Mouse (Mus musculus): Measurements from ENCODE around the gene Psmd10. TPM values are rescaled to one million over a fixed set of nuclear protein-coding genes. Genes with fewer than 3 reads are reported as not detected.

The Psmd10 gene
- polyA plus RNA-seq (2021) = 77.6 TPM

DNA sequence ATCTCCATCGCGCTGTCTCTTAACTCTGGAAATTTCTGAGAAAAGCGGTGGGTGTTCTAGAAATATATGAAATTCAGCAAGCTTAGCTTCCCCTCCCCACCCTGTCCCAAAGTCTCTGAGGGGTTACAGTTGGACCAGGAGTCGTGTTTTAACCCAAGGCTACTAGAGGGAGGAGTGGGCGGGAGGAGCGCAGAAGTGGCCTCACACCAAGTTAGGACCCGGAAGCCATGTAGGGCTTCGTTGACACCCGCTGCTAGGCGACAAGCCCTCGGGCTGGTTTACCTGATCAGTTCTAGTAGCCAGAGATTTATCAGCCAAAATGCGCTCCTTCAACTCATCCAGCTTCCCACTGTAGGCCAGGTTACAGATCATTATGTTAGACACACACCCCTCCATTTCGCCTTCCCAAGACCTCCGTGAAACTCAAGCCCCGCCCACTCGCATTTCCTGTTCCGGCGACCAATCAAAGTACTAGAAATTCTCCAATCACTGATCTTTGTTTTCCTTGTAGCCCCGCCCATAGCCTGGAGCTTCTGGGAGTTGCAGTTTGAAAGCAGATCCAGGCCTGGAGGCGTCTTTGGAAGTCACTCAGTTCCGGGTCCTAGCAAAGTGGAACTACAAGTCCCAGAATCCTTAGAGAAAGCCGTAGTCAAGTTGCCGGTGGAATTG, at the start of gene Psmd10, which contains the start of gene Atg4a:
Psmd10 (minus strand) TSS at position 457 of the 669 bp plus-strand sequence.
Atg4a (plus strand) TSS at position 636 of the 669 bp plus-strand sequence.
- POLR2A ChIA-PET = interaction anchor here (0.9 kb wide), 1 partner anchor 200 kb away, joined by 3 read pairs; no protein-coding TSS in a partner anchor
- no peak for TF ChIP-seq CTCF (IDR thresholded peaks at IDR 0.05)
- peak; percentile 93 for ATAC-seq
- DNase-seq (ENCODE audit: low read depth, low spot score) = peak; percentile 68
- in situ Hi-C loops (cut with MboI; ENCODE audit: low pct_unique_long_range_greater_than_20kb) = no loop called here
- CTCF ChIA-PET = interaction anchor here (1.1 to 1.4 kb wide), 3 partner anchors 17 to 200 kb away, joined by 4 to 5 read pairs (median 5); no protein-coding TSS in a partner anchor
- H3K27me3 ChIP-seq = no peaks in the 10 kb centered on the region

DNA sequence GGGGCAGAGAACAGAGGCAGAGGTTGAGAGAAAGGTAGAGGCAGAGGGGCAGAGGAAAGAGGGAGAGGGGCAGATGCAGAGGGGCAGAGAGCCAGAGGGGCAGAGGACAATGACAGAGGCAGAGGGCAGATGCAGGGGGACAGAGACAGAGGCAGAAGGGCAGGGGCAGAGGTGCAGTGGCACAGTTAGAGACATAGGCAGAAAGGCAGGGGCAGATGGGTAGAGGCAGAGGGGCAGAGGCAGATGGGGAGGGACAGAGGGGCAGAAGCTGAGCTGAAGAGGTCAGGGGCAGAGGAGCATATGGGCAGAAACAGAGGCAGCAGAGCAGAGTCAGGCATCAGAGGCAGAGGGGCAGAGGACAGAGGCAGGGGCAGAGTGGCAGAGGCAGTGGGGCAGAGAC, 42.4 kb upstream of the Psmd10 start:
- ChIA-PET POLR2A (no interaction called here), CTCF (no interaction called here)
- in situ Hi-C loops (cut with MboI; ENCODE audit: low pct_unique_long_range_greater_than_20kb) = no loop called here
- no peaks in the 10 kb centered on the region for H3K27me3 ChIP-seq
- no peak for TF ChIP-seq CTCF (IDR thresholded peaks at IDR 0.05)
- no peak for ATAC-seq
- no peak for DNase-seq (ENCODE audit: low read depth, low spot score)

DNA sequence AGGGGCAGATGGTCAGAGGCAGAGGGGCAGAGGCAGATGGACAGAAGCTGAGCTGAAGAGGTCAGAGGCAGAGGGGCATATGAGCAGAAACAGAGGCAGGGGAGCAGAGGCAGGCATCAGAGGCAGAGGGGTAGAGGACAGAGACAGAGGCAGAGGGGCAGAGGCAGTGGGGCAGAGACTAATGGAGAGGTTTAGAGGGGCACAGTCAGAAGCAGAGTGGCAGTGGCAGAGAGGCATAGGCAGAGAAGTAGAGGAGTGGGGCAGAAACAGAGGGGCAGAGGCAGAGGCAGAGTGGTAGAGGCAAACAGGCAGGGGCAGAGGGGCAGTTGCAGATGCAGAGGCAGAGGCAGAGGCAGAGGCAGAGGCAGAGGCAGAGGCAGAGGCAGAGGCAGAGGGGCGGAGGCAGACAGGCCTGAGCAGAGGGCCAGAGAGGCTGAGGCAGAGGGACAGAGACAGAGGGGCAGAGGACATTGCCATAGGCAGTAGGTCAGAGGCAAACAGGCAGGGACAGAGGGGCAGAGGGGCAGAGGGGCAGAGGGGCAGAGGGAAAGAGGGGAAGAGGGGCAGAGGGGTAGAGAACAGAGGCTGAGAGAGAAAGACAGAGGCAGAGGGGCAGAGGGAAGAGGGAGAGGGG, 41.5 kb upstream of the Psmd10 start:
- POLR2A ChIA-PET = no interaction called here
- CTCF ChIA-PET = no interaction called here
- no peak for ATAC-seq
- no peaks in the 10 kb centered on the region for H3K27me3 ChIP-seq
- no peak for DNase-seq (ENCODE audit: low read depth, low spot score)
- in situ Hi-C loops (cut with MboI; ENCODE audit: low pct_unique_long_range_greater_than_20kb) = no loop called here
- no peak for TF ChIP-seq CTCF (IDR thresholded peaks at IDR 0.05)

DNA sequence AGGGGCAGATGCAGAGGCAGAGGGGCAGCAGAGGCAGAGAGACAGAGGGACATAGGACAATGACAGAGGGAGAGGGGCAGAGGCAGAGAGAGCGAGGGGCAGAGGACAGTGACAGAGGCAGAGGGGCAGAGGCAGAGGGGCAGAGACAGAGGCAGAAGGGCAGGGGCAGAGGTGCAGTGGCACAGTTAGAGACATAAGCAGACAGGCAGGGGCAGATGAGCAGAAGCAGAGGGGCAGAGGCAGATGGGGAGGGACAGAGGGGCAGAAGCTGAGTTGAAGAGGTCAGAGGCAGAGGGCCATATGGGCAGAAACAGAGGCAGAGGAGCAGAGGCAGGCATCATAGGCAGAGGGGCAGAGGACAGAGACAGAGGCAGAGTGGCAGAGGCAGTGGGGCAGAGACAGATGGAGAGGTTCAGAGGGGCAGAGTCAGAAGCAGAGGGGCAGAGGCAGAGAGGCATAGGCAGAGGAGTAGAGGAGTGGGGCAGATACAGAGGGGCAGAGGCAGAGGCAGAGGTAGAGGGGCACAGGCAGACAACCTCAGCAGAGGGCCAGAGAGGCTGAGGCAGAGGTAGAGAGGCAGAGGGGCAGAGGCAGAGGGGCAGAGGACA, 40.5 kb upstream of the Psmd10 start:
- CTCF ChIA-PET = no interaction called here
- POLR2A ChIA-PET = no interaction called here
- no peak for DNase-seq (ENCODE audit: low read depth, low spot score)
- TF ChIP-seq CTCF (IDR thresholded peaks at IDR 0.05) = no peak
- in situ Hi-C loops (cut with MboI; ENCODE audit: low pct_unique_long_range_greater_than_20kb) = no loop called here
- ATAC-seq = no peak
- no peaks in the 10 kb centered on the region for H3K27me3 ChIP-seq

DNA sequence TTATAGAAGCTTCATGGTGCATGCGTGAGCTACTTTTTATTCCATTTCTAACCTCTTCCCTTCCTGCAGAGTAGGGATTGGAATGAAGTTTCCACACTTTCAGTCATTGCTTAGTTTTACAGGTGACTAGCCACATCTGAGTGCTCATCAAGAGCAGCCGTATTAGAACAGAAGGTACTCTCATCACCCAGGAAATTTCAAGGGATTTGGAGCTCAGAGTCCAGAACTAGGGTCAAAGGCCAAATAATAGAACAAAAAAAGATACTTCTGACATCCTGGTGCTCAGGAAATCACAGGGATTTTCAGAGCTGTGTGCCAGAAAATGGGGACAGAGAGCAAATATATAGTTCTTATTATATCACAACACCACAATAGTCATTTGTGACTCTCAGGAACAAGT, 28.7 kb upstream of the Psmd10 start:
- in situ Hi-C loops (cut with MboI; ENCODE audit: low pct_unique_long_range_greater_than_20kb) = no loop called here
- ChIA-PET CTCF (no interaction called here), POLR2A (no interaction called here)
- DNase-seq (ENCODE audit: low read depth, low spot score) (no peak), ATAC-seq (no peak)
- no peaks in the 10 kb centered on the region for H3K27me3 ChIP-seq
- TF ChIP-seq CTCF (IDR thresholded peaks at IDR 0.05) = no peak

DNA sequence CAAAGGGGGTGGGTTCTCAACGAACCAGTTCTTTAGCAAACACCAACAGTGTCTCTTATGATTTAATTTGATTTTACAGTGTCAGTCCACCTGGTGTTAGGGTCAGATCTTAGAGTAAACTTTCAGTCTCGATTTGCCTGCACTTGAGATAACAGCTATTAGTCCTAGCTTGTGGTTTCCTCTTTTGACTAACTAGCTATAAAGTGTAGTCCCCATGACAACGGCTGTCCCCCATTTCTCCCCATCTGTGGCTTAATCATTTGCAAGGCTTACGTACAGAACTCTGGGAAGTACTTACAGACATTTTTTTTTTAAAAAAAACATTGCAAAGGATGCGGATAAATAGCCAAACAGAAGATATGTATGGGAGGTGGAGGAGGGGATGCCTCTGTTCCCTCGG, 28.3 kb upstream of the Psmd10 start:
- POLR2A ChIA-PET = no interaction called here
- no peak for TF ChIP-seq CTCF (IDR thresholded peaks at IDR 0.05)
- CTCF ChIA-PET = interaction anchor here (1.6 kb wide), 1 partner anchor 28 kb away, joined by 5 read pairs; the partner anchor contains the start of genes Atg4a and Psmd10
- DNase-seq (ENCODE audit: low read depth, low spot score) (no peak), ATAC-seq (no peak)
- in situ Hi-C loops (cut with MboI; ENCODE audit: low pct_unique_long_range_greater_than_20kb) = no loop called here
- H3K27me3 ChIP-seq = no peaks in the 10 kb centered on the region

DNA sequence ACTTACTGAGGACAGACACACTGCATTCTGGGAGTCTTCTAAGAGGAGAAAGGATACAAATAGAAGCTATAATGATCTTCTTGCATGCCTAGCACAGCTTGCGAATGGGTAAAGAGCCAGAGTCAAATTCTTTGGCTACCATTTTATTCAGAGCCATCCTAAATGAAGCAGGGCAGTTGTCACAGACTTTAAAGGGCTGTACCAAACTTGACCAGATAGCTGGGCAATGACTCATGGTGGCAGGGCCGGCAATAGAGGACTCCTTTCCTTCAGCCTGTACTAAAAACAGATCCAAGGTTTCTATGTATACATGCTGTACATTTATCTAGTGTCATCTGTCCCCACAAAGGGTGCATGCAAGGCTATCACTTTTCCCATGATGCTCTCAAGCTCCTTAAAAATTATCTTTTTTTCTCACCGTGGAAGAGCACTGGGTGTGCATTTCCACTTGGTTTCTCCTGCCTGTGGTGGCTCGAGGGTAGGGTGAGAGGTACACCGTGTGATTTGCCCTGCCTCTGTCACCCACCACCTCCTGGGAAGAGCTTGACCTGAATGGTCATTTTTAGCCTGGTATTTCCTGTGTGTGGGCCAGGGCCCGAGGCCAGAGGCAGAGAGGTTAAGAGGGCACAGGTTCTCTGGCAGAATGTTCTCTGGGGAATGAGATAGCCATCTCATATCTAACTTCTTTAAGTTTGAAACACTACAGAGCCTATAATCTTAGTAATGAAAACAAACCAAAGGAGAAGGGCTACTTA, 26.9 kb upstream of the Psmd10 start:
- ATAC-seq = peak; percentile 49
- peaks cover 2% of the 10 kb centered on the region for H3K27me3 ChIP-seq
- TF ChIP-seq CTCF (IDR thresholded peaks at IDR 0.05) = no peak
- DNase-seq (ENCODE audit: low read depth, low spot score) = no peak
- CTCF ChIA-PET = interaction anchor here (1.6 to 2.0 kb wide), 2 partner anchors 12 to 26 kb away, joined by 5 read pairs; partner anchors contain the start of genes Atg4a and Psmd10
- POLR2A ChIA-PET = no interaction called here
- in situ Hi-C loops (cut with MboI; ENCODE audit: low pct_unique_long_range_greater_than_20kb) = no loop called here

DNA sequence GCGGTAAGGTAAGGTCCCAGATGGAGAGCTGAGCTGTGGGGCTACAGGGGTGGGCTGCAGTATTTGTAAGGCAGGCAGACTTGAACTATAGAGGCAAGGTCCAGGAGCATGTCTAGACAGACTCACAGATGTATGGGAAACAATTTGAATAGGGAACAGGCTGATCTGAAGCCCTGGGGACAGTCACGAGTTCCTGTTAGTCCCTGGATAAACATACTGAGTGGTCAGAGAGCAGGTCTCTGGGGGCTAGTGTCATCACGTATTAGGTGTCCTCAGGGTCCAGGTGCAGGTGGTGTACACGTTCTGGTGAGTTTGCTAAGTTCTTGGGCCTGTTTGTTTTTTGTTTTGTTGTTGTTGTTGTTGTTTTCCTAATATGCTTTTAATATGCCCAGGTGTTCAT, 23.6 kb upstream of the Psmd10 start:
- no peak for ATAC-seq
- ChIA-PET POLR2A (no interaction called here), CTCF (no interaction called here)
- H3K27me3 ChIP-seq = peaks cover 5% of the 10 kb centered on the region
- TF ChIP-seq CTCF (IDR thresholded peaks at IDR 0.05) = no peak
- no peak for DNase-seq (ENCODE audit: low read depth, low spot score)
- in situ Hi-C loops (cut with MboI; ENCODE audit: low pct_unique_long_range_greater_than_20kb) = no loop called here

DNA sequence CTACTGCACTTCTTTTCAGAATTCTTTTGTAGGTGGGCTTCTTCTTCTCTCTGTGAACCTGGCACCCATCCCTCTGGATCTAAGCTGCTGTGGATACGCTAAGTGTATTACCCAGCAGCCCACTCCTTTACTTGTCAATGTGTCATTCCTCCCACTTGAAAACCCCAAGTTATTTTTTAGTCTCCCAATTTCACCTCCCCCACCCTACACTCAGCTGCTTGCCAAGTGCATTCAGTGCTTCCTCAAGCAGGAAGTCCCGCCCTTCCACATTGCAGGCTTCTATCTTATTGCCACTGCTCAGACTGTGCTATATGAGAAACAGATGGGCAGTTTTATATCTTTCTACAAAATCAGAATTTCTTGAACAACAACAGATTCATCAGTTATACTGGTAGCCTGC, 23.0 kb upstream of the Psmd10 start:
- ChIA-PET CTCF (no interaction called here), POLR2A (no interaction called here)
- no peak for DNase-seq (ENCODE audit: low read depth, low spot score)
- no peak for TF ChIP-seq CTCF (IDR thresholded peaks at IDR 0.05)
- no peak for ATAC-seq
- H3K27me3 ChIP-seq = peaks cover 5% of the 10 kb centered on the region
- in situ Hi-C loops (cut with MboI; ENCODE audit: low pct_unique_long_range_greater_than_20kb) = no loop called here

DNA sequence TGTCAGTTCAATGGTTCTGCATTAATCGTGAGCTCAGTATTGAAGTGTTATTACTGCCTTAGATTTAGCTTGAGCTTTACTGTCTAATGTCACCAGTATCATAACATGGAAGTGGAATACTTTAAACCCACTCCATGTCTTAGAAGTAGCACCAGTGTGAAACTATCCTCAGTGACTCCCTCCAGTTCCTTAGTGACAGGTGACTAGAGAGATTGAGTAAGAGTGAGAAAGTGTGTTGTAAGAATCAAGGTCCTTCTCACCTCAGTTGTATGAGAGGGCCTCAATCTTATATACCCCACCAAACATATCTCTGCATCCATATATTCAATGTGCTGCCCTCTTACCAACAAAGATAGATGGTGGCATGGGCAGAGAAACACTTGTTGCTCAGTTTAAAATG, 22.4 kb upstream of the Psmd10 start:
- in situ Hi-C loops (cut with MboI; ENCODE audit: low pct_unique_long_range_greater_than_20kb) = no loop called here
- CTCF ChIA-PET = no interaction called here
- H3K27me3 ChIP-seq = peaks cover 5% of the 10 kb centered on the region
- ATAC-seq = no peak
- TF ChIP-seq CTCF (IDR thresholded peaks at IDR 0.05) = no peak
- DNase-seq (ENCODE audit: low read depth, low spot score) = no peak
- POLR2A ChIA-PET = no interaction called here
